Mouse (Mus musculus) liver, embryonic 12.5 days (tissue): Measurements from ENCODE around the gene Lrch1. TPM values are rescaled to one million over a fixed set of nuclear protein-coding genes. Genes with fewer than 3 reads are reported as not detected.

Experiments
- ATAC-seq: fragments of 200-750 bp; cut with Nextera tagmentation; 2 replicates; pipeline ENCODE4 v1.8.0; 2017; ENCODE audit warnings: moderate number of reproducible peaks, mild to moderate bottlenecking, moderate library complexity
- H3K27ac ChIP-seq: fragments of 300-500 bp; sonication (generic); 2 replicates; pipeline ENCODE4 v1.5.1; 2016; ENCODE audit warnings: mild to moderate bottlenecking
- H3K27me3 ChIP-seq: fragments of 300-500 bp; sonication (generic); replicated peaks from 2 replicates; pipeline ENCODE4 v1.6.1; 2016; ENCODE audit warnings: mild to moderate bottlenecking, moderate library complexity
- H3K36me3 ChIP-seq: fragments of 300-500 bp; sonication (generic); 2 replicates; pipeline ENCODE4 v1.6.1; 2016; ENCODE audit warnings: mild to moderate bottlenecking, moderate library complexity
- H3K4me1 ChIP-seq: fragments of 300-500 bp; sonication (generic); 2 replicates; pipeline ENCODE4 v1.6.1; 2016
- H3K4me2 ChIP-seq: fragments of 300-500 bp; sonication (generic); 2 replicates; pipeline ENCODE4 v1.6.1; 2016; ENCODE audit warnings: mild to moderate bottlenecking, moderate library complexity
- H3K4me3 ChIP-seq: fragments of 300-500 bp; sonication (generic); 2 replicates; pipeline ENCODE4 v1.5.1; 2016; ENCODE audit warnings: mild to moderate bottlenecking, moderate library complexity
- H3K9ac ChIP-seq: fragments of 300-500 bp; sonication (generic); 2 replicates; pipeline ENCODE4 v1.6.1; 2016; ENCODE audit warnings: mild to moderate bottlenecking, moderate library complexity
- H3K9me3 ChIP-seq: fragments of 300-500 bp; sonication (generic); replicated peaks from 2 replicates; pipeline ENCODE4 v1.6.1; 2016; ENCODE audit warnings: mild to moderate bottlenecking, moderate library complexity
- WGBS: fragments of 180-500 bp; shearing (Covaris S2); methylation state at CpG from one replicate; pipeline ENCODE4 v1.1.7; 2016; ENCODE audit not compliant: insufficient replicate concordance; 5-methylcytosine and 5-hydroxymethylcytosine counted together
- polyA plus RNA-seq: library from polyadenylated mRNA; unstranded; fragments of >200 nt; fragmentation: Nextera tagmentation; extraction: Ambion mirVana; gene quantifications from 2 replicates; pipeline ENCODE4 v1.2.1, GENCODE M21; 2016

Lrch1 gene
- polyA plus RNA-seq, 1 experiment from 2014 or later, result 6.5 TPM

GRCm38 (mm10) chr14:74774046-74774619, 173.5 kb downstream of the Lrch1 start:
- no peak for ATAC-seq
- peaks cover 19% of the 10 kb centered on the region for H3K36me3 ChIP-seq
- H3K9ac ChIP-seq, result no peak overlapping the region
- WGBS, result 63% methylated on average over 10 of the region's 10 CpGs
- H3K4me1 ChIP-seq, result no peaks in the 10 kb centered on the region
- H3K4me3 ChIP-seq, result no peak overlapping the region
- H3K9me3 ChIP-seq, result no peaks in the 10 kb centered on the region
- no peaks in the 10 kb centered on the region for H3K27me3 ChIP-seq
- no peak overlapping the region for H3K27ac ChIP-seq
- no peak overlapping the region for H3K4me2 ChIP-seq

- H3K27me3 ChIP-seq, result no peaks in the 10 kb centered on the region
- ATAC-seq, result no peak
- no peak overlapping the region for H3K4me3 ChIP-seq
- no peak overlapping the region for H3K9ac ChIP-seq
- 67% methylated on average over 1 of the region's 1 CpGs for WGBS
- H3K4me1 ChIP-seq, result no peaks in the 10 kb centered on the region
- no peaks in the 10 kb centered on the region for H3K9me3 ChIP-seq
- no peak overlapping the region for H3K27ac ChIP-seq
- H3K4me2 ChIP-seq, result no peak overlapping the region
- H3K36me3 ChIP-seq, result peaks cover 23% of the 10 kb centered on the region
These were observed 179.8 kb downstream of the Lrch1 start for GRCm38 (mm10) chr14:74767892-74768291.

GRCm38 (mm10) chr14:74764191-74764918, 183.3 kb downstream of the Lrch1 start:
- no peak for ATAC-seq
- H3K4me3 ChIP-seq, result no peak overlapping the region
- no peak overlapping the region for H3K27ac ChIP-seq
- H3K4me2 ChIP-seq, result no peak overlapping the region
- no peak overlapping the region for H3K9ac ChIP-seq
- H3K4me1 ChIP-seq, result no peaks in the 10 kb centered on the region
- peaks cover 6% of the 10 kb centered on the region for H3K36me3 ChIP-seq
- H3K9me3 ChIP-seq, result no peaks in the 10 kb centered on the region
- WGBS, result 58% methylated on average over 10 of the region's 10 CpGs
- H3K27me3 ChIP-seq, result no peaks in the 10 kb centered on the region

GRCm38 (mm10) chr14:74736850-74737249, 210.8 kb downstream of the Lrch1 start:
- ATAC-seq, result no peak
- Histone ChIP-seq H3K27me3 (no peaks in the 10 kb centered on the region), H3K4me3 (no peak overlapping the region), H3K4me1 (peaks cover 22% of the 10 kb centered on the region), H3K9me3 (no peaks in the 10 kb centered on the region), H3K27ac (no peak overlapping the region), H3K9ac (no peak overlapping the region), H3K4me2 (no peak overlapping the region), H3K36me3 (peaks cover 73% of the 10 kb centered on the region)
- 89% methylated on average over 6 of the region's 6 CpGs for WGBS

GRCm38 (mm10) chr14:74735471-74735870, 212.2 kb downstream of the Lrch1 start:
- Histone ChIP-seq H3K36me3 (peaks cover 59% of the 10 kb centered on the region), H3K27ac (no peak overlapping the region), H3K4me1 (peaks cover 27% of the 10 kb centered on the region), H3K9me3 (no peaks in the 10 kb centered on the region), H3K4me2 (no peak overlapping the region), H3K27me3 (no peaks in the 10 kb centered on the region), H3K4me3 (no peak overlapping the region), H3K9ac (no peak overlapping the region)
- 66% methylated on average over 6 of the region's 6 CpGs for WGBS
- ATAC-seq, result no peak

GRCm38 (mm10) chr14:74733397-74733796, 214.3 kb downstream of the Lrch1 start:
- Histone ChIP-seq H3K4me1 (peaks cover 27% of the 10 kb centered on the region), H3K36me3 (peaks cover 38% of the 10 kb centered on the region), H3K27ac (peak overlapping the region; percentile 70), H3K9ac (peak overlapping the region; percentile 91), H3K4me3 (peak overlapping the region; percentile 95), H3K4me2 (peak overlapping the region; percentile 80), H3K27me3 (no peaks in the 10 kb centered on the region), H3K9me3 (no peaks in the 10 kb centered on the region)
- WGBS, result 54% methylated on average over 2 of the region's 2 CpGs
- ATAC-seq, result no peak

- no peaks in the 10 kb centered on the region for H3K27me3 ChIP-seq
- H3K9ac ChIP-seq, result peak within 1 kb of the TSS; percentile 91
- peaks cover 27% of the 10 kb centered on the region for H3K4me1 ChIP-seq
- peak within 1 kb of the TSS; percentile 95 for H3K4me3 ChIP-seq
- H3K9me3 ChIP-seq, result no peaks in the 10 kb centered on the region
- ATAC-seq, result peak; percentile 99
- WGBS, result 2% methylated on average over 51 of the region's 53 CpGs
- peak within 1 kb of the TSS; percentile 80 for H3K4me2 ChIP-seq
- peak within 1 kb of the TSS; percentile 92 for H3K27ac ChIP-seq
- peaks cover 27% of the 10 kb centered on the region for H3K36me3 ChIP-seq
These were observed 215.4 kb downstream of the Lrch1 start, which contains the start of gene Esd for GRCm38 (mm10) chr14:74732079-74732783. Gene Esd (plus strand): TSS chr14:74732297.

GRCm38 (mm10) chr14:74731221-74732078, 216.2 kb downstream of the Lrch1 start:
- Histone ChIP-seq H3K27ac (peak overlapping the region; percentile 72), H3K4me1 (peaks cover 27% of the 10 kb centered on the region), H3K4me2 (peak overlapping the region; percentile 80), H3K9ac (peak overlapping the region; percentile 91), H3K9me3 (no peaks in the 10 kb centered on the region), H3K27me3 (no peaks in the 10 kb centered on the region), H3K4me3 (peak overlapping the region; percentile 95), H3K36me3 (peaks cover 19% of the 10 kb centered on the region)
- ATAC-seq, result no peak
- 27% methylated on average over 9 of the region's 9 CpGs for WGBS

GRCm38 (mm10) chr14:74723541-74723940, 224.1 kb downstream of the Lrch1 start:
- Histone ChIP-seq H3K27ac (no peak overlapping the region), H3K4me2 (no peak overlapping the region), H3K4me3 (no peak overlapping the region), H3K4me1 (no peaks in the 10 kb centered on the region), H3K9ac (no peak overlapping the region), H3K36me3 (no peaks in the 10 kb centered on the region), H3K27me3 (0 out of 2 replicates have a peak, but pooled peaks cover 3% of the 10 kb centered on the region), H3K9me3 (no peaks in the 10 kb centered on the region)
- 68% methylated on average over 3 of the region's 3 CpGs for WGBS
- no peak for ATAC-seq

GRCm38 (mm10) chr14:74709054-74709453, 238.6 kb downstream of the Lrch1 start:
- H3K36me3 ChIP-seq, result no peaks in the 10 kb centered on the region
- no peak overlapping the region for H3K27ac ChIP-seq
- no peak for ATAC-seq
- WGBS, result 16% methylated on average over 3 of the region's 3 CpGs
- H3K4me3 ChIP-seq, result no peak overlapping the region
- no peaks in the 10 kb centered on the region for H3K27me3 ChIP-seq
- H3K4me2 ChIP-seq, result no peak overlapping the region
- no peak overlapping the region for H3K9ac ChIP-seq
- no peaks in the 10 kb centered on the region for H3K4me1 ChIP-seq
- H3K9me3 ChIP-seq, result no peaks in the 10 kb centered on the region
